Mouse (Mus musculus) CH12.LX (cell line): ENCODE measurements at regions not wholly inside any gene's neighbourhood (a gene's known extent, or its start where the extent isn't known, plus 50 kb on each side); places are given as distances from the start of the nearest gene placed in this dataset.
"Not testable (repeated sequence)": the region's sequence is repeated elsewhere in the genome, so short reads cannot be mapped to it uniquely, and the experiment has no call there.

Experiments used
- DNase-seq: peaks from one replicate; pipeline ENCODE4 v3.0.0-alpha.2; 2013; ENCODE audit errors: extremely low read depth
- H3K27ac ChIP-seq: 2 replicates; pipeline ENCODE4 v1.5.1; 2012; ENCODE audit warnings: low read depth, mild to moderate bottlenecking, control low read depth, moderate library complexity; ENCODE audit not compliant: insufficient read depth
- H3K27me3 ChIP-seq: replicated peaks from 2 replicates; pipeline ENCODE3; 2012; ENCODE audit warnings: inconsistent platforms
- H3K36me3 ChIP-seq, 2 experiments: replicated peaks in 1 of 2; 2 replicates each; pipeline versions ENCODE3 to v1.6.1; 2012; ENCODE audit warnings: inconsistent platforms in 1 of 2, low read length in 1 of 2, mild to moderate bottlenecking in 1 of 2, mixed read lengths in 1 of 2, moderate library complexity in 1 of 2; ENCODE audit not compliant: control insufficient read depth in 1 of 2, insufficient read depth in 1 of 2
- H3K4me1 ChIP-seq, 2 experiments: 2 replicates each; pipeline ENCODE4 v1.6.1; 2012; ENCODE audit warnings: inconsistent platforms in 1 of 2, moderate library complexity in 1 of 2; ENCODE audit not compliant: insufficient read depth in 2 of 2, control insufficient read depth in 1 of 2
- H3K4me2 ChIP-seq: 2 replicates; pipeline ENCODE4 v1.6.1; 2012; ENCODE audit warnings: low read depth, mild to moderate bottlenecking, control low read depth; ENCODE audit not compliant: poor library complexity, insufficient read depth, severe bottlenecking
- H3K4me3 ChIP-seq, 3 experiments: fragments of 150-350 bp in 1 of 3; sonication (generic) in 1 of 3; replicated peaks in 1 of 3; 2 replicates each; pipeline versions ENCODE3 to v1.5.1; 2011 to 2012; ENCODE audit warnings: low read depth in 2 of 3, low read length in 2 of 3, mild to moderate bottlenecking in 2 of 3, moderate library complexity in 2 of 3, control low read depth in 1 of 3, improper control_type of control experiment in 1 of 3, inconsistent platforms in 1 of 3, mixed read lengths in 1 of 3; ENCODE audit not compliant: poor library complexity in 1 of 3
- H3K79me2 ChIP-seq: replicated peaks from 2 replicates; pipeline ENCODE4 v1.6.1; 2012; ENCODE audit warnings: mild to moderate bottlenecking, moderate library complexity; ENCODE audit not compliant: control insufficient read depth, poor library complexity, insufficient read depth, severe bottlenecking; ENCODE audit errors: extremely low read depth
- H3K9ac ChIP-seq: 2 replicates; pipeline ENCODE4 v1.6.1; 2012; ENCODE audit warnings: low read depth, mild to moderate bottlenecking, control low read depth, moderate library complexity; ENCODE audit not compliant: insufficient read depth
- H3K9me3 ChIP-seq: replicated peaks from 2 replicates; pipeline ENCODE3; 2012; ENCODE audit warnings: low read length, inconsistent platforms, mixed read lengths
- CTCF ChIP-seq, 2 experiments: IDR thresholded peaks in 1 of 2; conservative IDR thresholded peaks in 1 of 2; 2 replicates each; pipeline ENCODE4 v1.5.1; 2011 to 2012; ENCODE audit warnings: low read depth in 2 of 2, low read length in 2 of 2, improper control_type of control experiment in 1 of 2, inconsistent platforms in 1 of 2, mild to moderate bottlenecking in 1 of 2, moderate library complexity in 1 of 2
- E2F4 ChIP-seq: IDR thresholded peaks from 2 replicates; pipeline ENCODE4 v1.6.1; 2011; ENCODE audit warnings: low read depth, low read length, improper control_type of control experiment; ENCODE audit not compliant: insufficient replicate concordance
- IRF4 ChIP-seq: IDR thresholded peaks from 2 replicates; pipeline ENCODE4 v1.6.1; 2014; ENCODE audit warnings: low read depth, mild to moderate bottlenecking, inconsistent platforms, low read length, improper control_type of control experiment
- MAFK ChIP-seq: IDR thresholded peaks from 2 replicates; pipeline ENCODE4 v1.6.1; 2011; ENCODE audit warnings: low read length, improper control_type of control experiment; ENCODE audit not compliant: insufficient replicate concordance
- NRF1 ChIP-seq: IDR thresholded peaks from 2 replicates; pipeline ENCODE4 v1.6.1; 2014; ENCODE audit warnings: low read depth, mild to moderate bottlenecking, inconsistent platforms, low read length, improper control_type of control experiment, moderate library complexity
- POLR2AphosphoS2 ChIP-seq: IDR thresholded peaks from 2 replicates; pipeline ENCODE4 v1.6.1; 2011; ENCODE audit warnings: low read depth, low read length, improper control_type of control experiment
- TBP ChIP-seq: conservative IDR thresholded peaks from 2 replicates; pipeline ENCODE4 v1.6.1; 2011; ENCODE audit warnings: low read depth, low read length, improper control_type of control experiment
- dilution Hi-C: fragments of 300-500 bp; cut with MboI; formaldehyde crosslinking; loops from 2 replicates; pipeline ENCODE4 v1.14.3; 2020; ENCODE audit warnings: low sequenced_read_pairs; ENCODE audit not compliant: extremely low pct_unique_long_range_greater_than_20kb, extremely low pct_ligation_motif_present
- in situ Hi-C: fragments of 300-500 bp; cut with MboI; formaldehyde crosslinking; loops from 3 replicates; pipeline ENCODE4 v1.14.3; 2019; ENCODE audit warnings: low sequenced_read_pairs, low pct_ligation_motif_present, low pct_unique_long_range_greater_than_20kb, mixed read lengths

DNA sequence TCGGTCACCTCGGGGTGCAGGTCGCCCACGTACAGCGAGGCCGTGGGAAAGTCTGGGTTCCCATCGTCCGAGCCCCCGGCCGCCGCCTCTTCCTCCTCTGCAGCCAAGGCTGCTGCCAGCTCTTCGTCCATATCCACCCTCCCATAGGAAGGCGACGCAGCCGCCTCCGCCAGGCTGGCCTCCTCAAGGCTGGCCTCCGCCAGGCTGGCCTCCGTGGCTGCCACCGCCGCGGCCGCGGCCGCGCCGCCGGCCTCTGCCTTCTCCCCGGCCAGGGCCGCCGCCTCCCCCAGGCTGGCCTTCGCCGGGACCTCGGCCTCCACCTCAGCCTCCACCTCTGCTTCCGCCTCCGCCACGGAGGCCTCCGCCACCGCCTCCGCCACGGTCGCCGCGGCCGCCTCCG is 119.3 kb downstream of the Nap1l2 start:
- in situ Hi-C loops, H3K27ac ChIP-seq: not testable (repeated sequence)

DNA sequence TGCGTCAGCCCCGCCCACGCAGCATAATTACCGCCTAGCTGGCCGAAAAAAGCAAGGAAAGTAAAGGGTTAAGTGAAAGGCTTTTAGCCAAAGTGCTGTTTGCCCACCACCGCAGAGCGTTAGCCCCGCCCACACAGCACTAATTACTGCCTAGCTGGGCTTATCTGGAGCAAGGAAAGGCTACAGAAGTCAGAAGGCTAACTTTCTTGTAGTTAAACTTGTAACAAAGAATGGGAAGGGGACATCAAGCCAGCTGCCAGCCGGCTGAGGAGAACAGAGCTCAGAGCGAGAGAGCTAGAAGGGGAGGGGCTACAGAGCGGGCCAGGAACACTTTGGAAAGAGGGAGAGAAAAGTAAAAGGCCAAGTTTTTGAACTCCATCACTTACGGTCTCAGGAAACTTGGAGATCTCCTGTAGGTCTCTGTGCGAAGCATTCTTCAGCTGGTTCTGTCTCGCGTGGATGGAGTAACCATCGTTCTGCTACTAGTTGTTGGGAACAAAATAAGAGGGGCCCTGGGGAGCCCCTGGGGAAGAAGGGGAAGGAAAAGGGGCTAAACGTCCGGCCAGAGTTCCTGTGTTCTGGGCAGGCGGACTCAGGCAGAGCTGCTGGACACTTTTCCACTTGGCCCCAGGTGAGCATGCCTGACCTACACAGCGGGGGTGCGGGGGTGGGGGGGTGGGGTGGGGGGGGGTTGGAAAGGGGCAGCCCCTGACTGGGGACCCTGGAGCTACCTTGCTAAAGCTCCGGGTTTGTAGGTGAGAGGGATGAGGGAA is 98.3 kb downstream of the 1700018G05Rik start:
- Histone ChIP-seq H3K4me3 (no peak overlapping the region), H3K27ac (no peak overlapping the region)

More for the DNA sequence above, 119.3 kb downstream of the Nap1l2 start:
- H3K4me3 ChIP-seq, H3K4me2 ChIP-seq, H3K9ac ChIP-seq, H3K9me3 ChIP-seq, H3K36me3 ChIP-seq, dilution Hi-C loops, H3K27me3 ChIP-seq, DNase-seq, H3K79me2 ChIP-seq, H3K4me1 ChIP-seq: not testable (repeated sequence)

DNA sequence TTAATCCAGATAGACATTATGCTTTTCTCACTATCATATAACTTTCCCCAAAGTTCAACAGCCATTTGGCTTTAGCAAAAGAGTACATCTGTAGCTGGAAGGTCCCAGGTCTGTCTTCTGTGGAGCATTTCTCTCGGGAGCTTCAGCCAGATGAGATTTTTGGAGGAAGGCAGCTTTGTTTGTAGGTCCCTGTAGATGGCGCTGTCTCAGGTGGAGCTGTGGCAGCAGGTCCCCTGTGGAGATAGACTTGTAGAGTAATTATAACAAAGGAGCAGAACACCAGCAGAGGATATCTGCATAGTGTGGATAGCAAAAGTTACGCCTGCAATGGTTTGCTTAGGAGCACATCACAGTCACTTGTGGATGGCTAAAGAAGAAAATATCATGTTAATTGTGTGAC is 97.3 kb downstream of the 1700018G05Rik start:
- H3K4me1 ChIP-seq, dilution Hi-C loops, H3K4me2 ChIP-seq, in situ Hi-C loops, H3K9me3 ChIP-seq, H3K27ac ChIP-seq, H3K36me3 ChIP-seq, DNase-seq, H3K27me3 ChIP-seq, H3K9ac ChIP-seq, H3K4me3 ChIP-seq, H3K79me2 ChIP-seq: not testable (repeated sequence)

More for the DNA sequence above, 98.3 kb downstream of the 1700018G05Rik start:
- Histone ChIP-seq H3K4me1 (no peaks in the 10 kb centered on the region), H3K9me3 (no peaks in the 10 kb centered on the region), H3K79me2 (no peaks in the 10 kb centered on the region), H3K9ac (no peak overlapping the region), H3K36me3 (no peaks in the 10 kb centered on the region), H3K27me3 (no peaks in the 10 kb centered on the region), H3K4me2 (no peak overlapping the region)
- dilution Hi-C loops, result no loop called here
- in situ Hi-C loops, result no loop called here
- no peak for DNase-seq
- no peak for TF ChIP-seq POLR2AphosphoS2
- no peak for TF ChIP-seq IRF4
- TF ChIP-seq E2F4, result no peak
- TF ChIP-seq MAFK, result no peak
- no peak for TF ChIP-seq NRF1
- no peak for TF ChIP-seq TBP
- TF ChIP-seq CTCF (conservative IDR thresholded peaks at IDR 0.05 in 1 of 2, IDR thresholded peaks at IDR 0.05 in 1 of 2; ENCODE audit: low read depth in 2 of 2, low read length in 2 of 2), result no peak

DNA sequence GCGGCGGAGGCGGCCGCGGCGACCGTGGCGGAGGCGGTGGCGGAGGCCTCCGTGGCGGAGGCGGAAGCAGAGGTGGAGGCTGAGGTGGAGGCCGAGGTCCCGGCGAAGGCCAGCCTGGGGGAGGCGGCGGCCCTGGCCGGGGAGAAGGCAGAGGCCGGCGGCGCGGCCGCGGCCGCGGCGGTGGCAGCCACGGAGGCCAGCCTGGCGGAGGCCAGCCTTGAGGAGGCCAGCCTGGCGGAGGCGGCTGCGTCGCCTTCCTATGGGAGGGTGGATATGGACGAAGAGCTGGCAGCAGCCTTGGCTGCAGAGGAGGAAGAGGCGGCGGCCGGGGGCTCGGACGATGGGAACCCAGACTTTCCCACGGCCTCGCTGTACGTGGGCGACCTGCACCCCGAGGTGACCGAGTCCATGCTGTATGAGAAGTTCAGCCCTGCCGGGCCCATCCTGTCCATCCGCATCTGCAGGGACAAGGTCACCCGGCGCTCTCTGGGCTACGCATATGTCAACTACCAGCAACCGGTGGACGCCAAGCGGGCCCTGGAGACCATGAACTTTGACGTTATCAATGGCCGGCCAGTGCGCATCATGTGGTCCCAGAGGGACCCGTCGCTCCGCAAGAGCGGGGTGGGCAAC is 85.4 kb downstream of the 1700018G05Rik start:
- dilution Hi-C loops, H3K9ac ChIP-seq, H3K4me1 ChIP-seq, in situ Hi-C loops, H3K9me3 ChIP-seq, H3K27me3 ChIP-seq, H3K27ac ChIP-seq, H3K36me3 ChIP-seq, DNase-seq, H3K79me2 ChIP-seq, H3K4me3 ChIP-seq, H3K4me2 ChIP-seq: not testable (repeated sequence)

DNA sequence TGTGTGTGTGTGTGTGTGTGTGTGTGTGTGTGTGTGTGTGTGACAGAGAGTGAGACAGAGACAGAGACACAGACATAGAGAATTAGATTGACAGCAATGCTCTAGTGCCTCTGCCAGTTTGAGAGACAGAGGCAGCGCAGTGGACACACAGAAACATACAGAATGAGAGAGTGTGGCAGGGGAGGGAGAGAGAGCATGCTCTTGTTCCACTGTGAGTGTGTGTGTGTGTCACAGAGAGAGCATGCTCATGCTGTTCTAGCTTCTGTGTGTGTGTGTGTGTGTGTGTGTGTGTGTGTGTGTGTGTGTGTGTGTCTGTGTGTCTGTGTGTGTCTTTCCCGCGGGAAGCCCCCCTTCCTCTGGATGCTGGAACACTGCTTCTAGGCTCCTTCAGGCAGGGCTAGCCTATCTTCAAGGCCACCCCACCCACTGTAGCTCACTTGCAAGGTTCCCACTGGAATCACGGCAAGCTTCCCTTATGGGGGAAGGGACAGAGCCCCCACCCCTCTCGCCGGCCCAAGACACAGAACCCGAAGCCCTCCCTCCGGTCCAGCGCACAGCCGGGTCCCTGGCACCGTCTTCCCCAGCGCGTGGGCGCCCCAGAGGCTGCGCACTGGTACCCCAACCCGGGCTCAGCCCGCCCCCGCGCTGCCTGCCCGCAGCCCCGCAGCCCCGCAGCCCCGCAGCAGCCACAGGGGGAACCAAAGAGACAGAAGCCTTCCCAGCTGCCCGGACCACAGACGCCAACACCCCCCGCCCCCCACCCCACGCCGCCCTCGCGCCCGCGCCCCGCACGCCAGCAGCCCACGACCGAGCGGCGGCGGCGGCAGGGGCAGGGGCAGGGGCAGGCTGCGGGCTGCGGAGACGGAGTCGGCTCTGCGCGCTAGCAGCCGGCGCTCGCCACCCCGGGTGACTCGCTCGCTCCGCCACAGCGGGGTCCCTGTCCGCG is 84.4 kb downstream of the 1700018G05Rik start:
- in situ Hi-C loops, DNase-seq, H3K27me3 ChIP-seq, H3K4me1 ChIP-seq, H3K9me3 ChIP-seq, H3K4me2 ChIP-seq, H3K27ac ChIP-seq, H3K4me3 ChIP-seq, dilution Hi-C loops, H3K79me2 ChIP-seq, H3K9ac ChIP-seq, H3K36me3 ChIP-seq: not testable (repeated sequence)
